Mouse (Mus musculus) liver, embryonic 14.5 days (tissue): ENCODE results near the gene Lrrc1.

Source experiments
- CTCF ChIP-seq: IDR thresholded peaks from 2 replicates; pipeline ENCODE4 v1.5.1; 2016; ENCODE audit warnings: antibody characterized with exemption, low read depth, control low read depth
- EP300 ChIP-seq: IDR thresholded peaks from 2 replicates; pipeline ENCODE4 v1.6.1; 2016; ENCODE audit warnings: antibody characterized with exemption, low read depth

- TF ChIP-seq CTCF = no peak
- TF ChIP-seq EP300 = no peak
These were observed 11.8 kb upstream of the Lrrc1 start for GRCm38 (mm10) chr9:77556435-77556834.
